Mouse (Mus musculus): ENCODE data around the gene Pagr1b.

DNA sequence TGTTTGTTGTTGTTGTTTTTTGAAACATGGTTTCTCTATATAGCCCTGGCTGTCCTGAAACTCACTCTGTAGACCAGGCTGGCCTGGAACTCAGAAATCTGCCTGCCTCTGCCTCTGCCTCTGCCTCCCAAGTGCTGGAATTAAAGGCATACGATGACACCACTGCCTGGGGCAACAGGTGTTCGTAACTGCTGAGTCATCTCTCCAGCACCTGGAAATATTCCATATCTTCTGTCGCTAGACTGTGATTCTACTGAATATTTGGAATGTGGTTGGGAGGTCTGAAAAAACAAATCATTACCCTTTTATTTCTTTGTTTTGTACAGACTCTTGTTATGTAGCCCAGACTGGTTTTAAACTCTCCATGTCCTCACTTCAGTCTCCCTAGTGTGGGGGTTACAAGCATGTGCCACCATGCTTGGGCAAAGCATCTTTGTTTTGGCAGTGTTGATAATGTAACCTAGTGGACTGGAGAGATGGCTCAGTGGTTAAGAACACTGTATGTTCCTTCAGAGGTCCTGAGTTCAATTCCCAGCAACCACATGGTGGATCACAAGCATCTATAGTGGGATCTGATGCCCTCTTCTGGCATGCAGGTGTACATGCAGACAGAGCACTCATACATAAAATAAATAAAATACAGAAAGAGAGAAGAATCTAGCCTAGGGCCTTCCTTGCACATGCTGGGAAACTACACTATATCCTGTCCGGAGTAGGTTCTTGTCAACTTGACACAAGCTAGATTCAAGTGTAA is 12.0 kb downstream of the Pagr1b start:
- TF ChIP-seq POLR2A (IDR thresholded peaks at IDR 0.05; ENCODE audit: low read depth, low read length), result no peak
- TF ChIP-seq CTCF (IDR thresholded peaks at IDR 0.05; ENCODE audit: extremely low read depth, insufficient read depth, insufficient read length, insufficient replicate concordance), result no peak
